37 mouse cellular contexts compared by ENCODE assay signal in genomic region chr6:121206481-121206880, GRCm38 (mm10). TPM values are rescaled to one million over a fixed set of nuclear protein-coding genes. Genes with fewer than 3 reads are reported as not detected.
"Had no signal": no experiment of that assay in that cellular context is flagged by ENCODE, and none has a peak within 500 bp of the region (broad histone marks: within the 10 kb centered on the region; RNA-seq: fewer than 3 reads in every experiment).

No protein-coding gene starts in this region.

- H3K9ac ChIP-seq: heart, embryonic 13.5 days; heart, embryonic 15.5 days; hindbrain, embryonic 12.5 days; hindbrain, embryonic 13.5 days; hindbrain, embryonic 14.5 days; hindbrain, embryonic 15.5 days; intestine, embryonic 15.5 days; kidney, embryonic 15.5 days had no signal

- H3K4me3 ChIP-seq: heart, embryonic 13.5 days; heart, embryonic 15.5 days; hindbrain, embryonic 10.5 days; hindbrain, embryonic 12.5 days; hindbrain, embryonic 13.5 days; hindbrain, embryonic 15.5 days; intestine, embryonic 15.5 days; kidney, embryonic 15.5 days; layer of hippocampus, adult 2 months; left cerebral cortex, adult 2 months had no signal

- H3K4me2 ChIP-seq: heart, embryonic 11.5 days; heart, embryonic 13.5 days; heart, embryonic 15.5 days; hindbrain, embryonic 12.5 days; hindbrain, embryonic 13.5 days; hindbrain, embryonic 14.5 days; hindbrain, embryonic 15.5 days; intestine, embryonic 15.5 days; kidney, embryonic 15.5 days had no signal

- ATAC-seq: hindbrain, embryonic 16.5 days; hindbrain, postnatal 0 days; inflammation-experienced regulatory T-cells, adult 6 months; intestine, embryonic 15.5 days; intestine, embryonic 16.5 days; intestine, postnatal 0 days had no signal

- H3K9me3 ChIP-seq: heart, embryonic 13.5 days; heart, embryonic 15.5 days; hindbrain, embryonic 10.5 days; hindbrain, embryonic 13.5 days; hindbrain, embryonic 15.5 days; intestine, embryonic 15.5 days; kidney, embryonic 15.5 days had no signal

- DNase-seq: heart, postnatal 10 days; heart, postnatal 14 days; heart, postnatal 36 days; heart, postnatal 4 days; kidney, adult 11 months; kidney, adult 18-20 months; kidney, adult 2 months; kidney, adult 8-10 months; kidney, adult 9 months; kidney, postnatal 10 days; kidney, postnatal 14 days; kidney, postnatal 25 days; kidney, postnatal 36 days; kidney, postnatal 4 days; layer of hippocampus, adult 9-11 months; layer of hippocampus, postnatal 36 days had no signal

- H3K27ac ChIP-seq: heart, embryonic 13.5 days; heart, embryonic 15.5 days; hindbrain, embryonic 10.5 days; hindbrain, embryonic 12.5 days; hindbrain, embryonic 13.5 days; hindbrain, embryonic 14.5 days; hindbrain, embryonic 15.5 days; hindbrain, postnatal 0 days; intestine, embryonic 15.5 days; kidney, embryonic 15.5 days; kidney, postnatal 0 days; layer of hippocampus, adult 2 months; left cerebral cortex, adult 2 months had no signal

- H3K36me3 ChIP-seq: heart, embryonic 15.5 days; hindbrain, embryonic 10.5 days; hindbrain, embryonic 12.5 days; hindbrain, embryonic 15.5 days; intestine, embryonic 15.5 days; kidney, embryonic 15.5 days had no signal

RNA-seq across cellular contexts. Expression of gene Tuba8, which starts 4.0 kb away (rescaled TPM):
- polyA plus RNA-seq: heart, embryonic 14.5 days had no signal

RNA-seq across cellular contexts. Expression of gene Usp18, which starts 39.2 kb away (rescaled TPM):
- total RNA-seq: layer of hippocampus, postnatal 10 days; layer of hippocampus, postnatal 14 days had no signal
